In the genomic region with DNA sequence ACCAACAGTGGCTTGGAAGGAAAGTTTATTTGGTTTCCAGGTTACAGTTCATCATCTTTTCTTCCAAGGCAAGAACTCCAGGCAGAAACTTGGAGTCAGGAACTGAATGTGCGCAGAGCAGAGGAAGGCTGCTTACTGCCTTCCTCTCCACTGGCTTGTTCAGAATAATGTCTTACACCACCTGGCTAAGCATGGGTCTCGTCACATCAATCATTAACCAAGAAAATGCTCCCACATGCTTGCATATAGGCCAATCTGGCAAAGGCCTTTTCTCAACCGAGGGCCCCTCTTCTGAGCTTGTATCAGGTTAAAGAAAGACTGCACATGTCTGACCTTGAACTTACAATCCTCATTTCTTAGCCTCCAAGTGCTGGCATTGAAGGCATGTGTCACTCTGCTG, we compare ENCODE assay signal across 29 mouse cellular contexts.
"Had no signal": no experiment of that assay in that cellular context is flagged by ENCODE, and none has a peak within 500 bp of the region (broad histone marks: within the 10 kb centered on the region; RNA-seq: fewer than 3 reads in every experiment).

No protein-coding gene starts in this region.

- H3K27ac ChIP-seq: embryonic facial prominence, embryonic 10.5 days; embryonic facial prominence, embryonic 12.5 days; embryonic facial prominence, embryonic 13.5 days; embryonic facial prominence, embryonic 15.5 days; forebrain, embryonic 10.5 days; forebrain, embryonic 12.5 days; forebrain, embryonic 13.5 days; forebrain, embryonic 15.5 days; gastrocnemius, adult 2 months; heart, adult 2 months had no signal

- H3K4me1 ChIP-seq: embryonic facial prominence, embryonic 10.5 days; embryonic facial prominence, embryonic 12.5 days; embryonic facial prominence, embryonic 13.5 days; embryonic facial prominence, embryonic 15.5 days; forebrain, embryonic 10.5 days; forebrain, embryonic 12.5 days; forebrain, embryonic 13.5 days; forebrain, embryonic 15.5 days had no signal

- H3K4me2 ChIP-seq: embryonic facial prominence, embryonic 12.5 days; embryonic facial prominence, embryonic 13.5 days; embryonic facial prominence, embryonic 15.5 days; forebrain, embryonic 12.5 days; forebrain, embryonic 13.5 days; forebrain, embryonic 15.5 days had no signal

- H3K9ac ChIP-seq: embryonic facial prominence, embryonic 12.5 days; embryonic facial prominence, embryonic 13.5 days; embryonic facial prominence, embryonic 15.5 days; forebrain, embryonic 12.5 days; forebrain, embryonic 13.5 days; forebrain, embryonic 15.5 days; forebrain, postnatal 0 days had no signal

- H3K36me3 ChIP-seq: embryonic facial prominence, embryonic 10.5 days; embryonic facial prominence, embryonic 12.5 days; embryonic facial prominence, embryonic 13.5 days; embryonic facial prominence, embryonic 15.5 days; forebrain, embryonic 10.5 days; forebrain, embryonic 12.5 days; forebrain, embryonic 15.5 days had no signal

- H3K27me3 ChIP-seq: embryonic facial prominence, embryonic 12.5 days; embryonic facial prominence, embryonic 13.5 days; embryonic facial prominence, embryonic 15.5 days; forebrain, embryonic 12.5 days; forebrain, embryonic 13.5 days; forebrain, embryonic 15.5 days had no signal

- H3K4me3 ChIP-seq: embryonic facial prominence, embryonic 10.5 days; embryonic facial prominence, embryonic 12.5 days; embryonic facial prominence, embryonic 13.5 days; embryonic facial prominence, embryonic 15.5 days; erythroblast, embryonic 14.5 days; forebrain, embryonic 10.5 days; forebrain, embryonic 12.5 days; forebrain, embryonic 13.5 days; forebrain, embryonic 15.5 days; gastrocnemius, adult 2 months; heart, adult 2 months had no signal

- ATAC-seq: forebrain, embryonic 13.5 days; forebrain, embryonic 14.5 days; forebrain, embryonic 15.5 days; forebrain, embryonic 16.5 days; forebrain, postnatal 0 days had no signal

- H3K9me3 ChIP-seq: embryonic facial prominence, embryonic 10.5 days; embryonic facial prominence, embryonic 12.5 days; embryonic facial prominence, embryonic 13.5 days; embryonic facial prominence, embryonic 15.5 days; forebrain, embryonic 10.5 days; forebrain, embryonic 12.5 days; forebrain, embryonic 13.5 days; forebrain, embryonic 15.5 days had no signal

- DNase-seq: cerebellum, adult 2 months; cerebellum, adult 8-10 months; cerebellum, adult 9-10 months; cerebellum, adult 9-11 months; cerebellum, postnatal 10 days; cerebellum, postnatal 14 days; cerebellum, postnatal 25 days; cerebellum, postnatal 36 days; embryo, embryonic 11 days; forebrain, postnatal 0 days; gastrocnemius, adult 2 months; gastrocnemius, postnatal 10 days; gastrocnemius, postnatal 14 days; gastrocnemius, postnatal 25 days; gastrocnemius, postnatal 36 days; heart, adult 11 months; heart, adult 18-20 months; heart, adult 2 months had no signal
